In genomic region chr5:66686863-66687262, GRCm38 (mm10) we compare ENCODE assay signal across 18 mouse cellular contexts. TPM values are rescaled to one million over a fixed set of nuclear protein-coding genes. Genes with fewer than 3 reads are reported as not detected.
A peak's percentile ranks its signal among the peaks of the same experiment; 100 is the strongest.
DNase-seq lines count a peak whose midpoint lies in the region; ATAC-seq and TF ChIP-seq lines count a peak whose summit lies in the region.
"Had no signal": no experiment of that assay in that cellular context is flagged by ENCODE, and none has a peak within 500 bp of the region (broad histone marks: within the 10 kb centered on the region; RNA-seq: fewer than 3 reads in every experiment).

No protein-coding gene starts in this region.

- H3K36me3 ChIP-seq in hindbrain, postnatal 0 days (ENCODE audit: insufficient read depth, low read length) = peaks cover 52% of the 10 kb centered on the region; the same call in 1 of the 2 replicates
- peaks cover 85% of the 10 kb centered on the region for H3K36me3 ChIP-seq in hindbrain, embryonic 10.5 days
- no peaks in the 10 kb centered on the region for H3K36me3 ChIP-seq in lung, postnatal 0 days (ENCODE audit: insufficient read depth, low read length)
- H3K36me3 ChIP-seq in stomach, postnatal 0 days (ENCODE audit: control insufficient read depth, insufficient read depth, low read length) = no peaks in the 10 kb centered on the region
- H3K36me3 ChIP-seq: liver, embryonic 13.5 days had no signal

- no peak overlapping the region for H3K9ac ChIP-seq in hindbrain, postnatal 0 days (replicated peaks; ENCODE audit: low read length)
- no peak overlapping the region for H3K9ac ChIP-seq in lung, postnatal 0 days (replicated peaks; ENCODE audit: low read depth)
- no peak overlapping the region for H3K9ac ChIP-seq in stomach, postnatal 0 days (ENCODE audit: low read length)
- H3K9ac ChIP-seq: heart, embryonic 15.5 days; hindbrain, embryonic 13.5 days; liver, embryonic 13.5 days; neural tube, embryonic 12.5 days had no signal

- no peaks in the 10 kb centered on the region for H3K27me3 ChIP-seq in hindbrain, postnatal 0 days (ENCODE audit: insufficient read depth, low read length)
- no peaks in the 10 kb centered on the region for H3K27me3 ChIP-seq in hindbrain, embryonic 10.5 days (ENCODE audit: insufficient read depth, poor library complexity, severe bottlenecking)
- no peaks in the 10 kb centered on the region for H3K27me3 ChIP-seq in lung, postnatal 0 days (replicated peaks; ENCODE audit: insufficient read depth, low read length)
- H3K27me3 ChIP-seq in stomach, postnatal 0 days (ENCODE audit: control insufficient read depth, insufficient read depth, low read length) = no peaks in the 10 kb centered on the region
- H3K27me3 ChIP-seq: heart, embryonic 15.5 days; hindbrain, embryonic 13.5 days; liver, embryonic 13.5 days; neural tube, embryonic 12.5 days had no signal

- no peak for TF ChIP-seq EP300 in lung, postnatal 0 days (IDR thresholded peaks at IDR 0.05)
- TF ChIP-seq EP300 in stomach, postnatal 0 days (optimal IDR thresholded peaks at IDR 0.05) = no peak

- no peak overlapping the region for H3K27ac ChIP-seq in hindbrain, postnatal 0 days
- H3K27ac ChIP-seq in hindbrain, embryonic 10.5 days = no peak overlapping the region
- no peak overlapping the region for H3K27ac ChIP-seq in lung, postnatal 0 days (ENCODE audit: low read length)
- no peak overlapping the region for H3K27ac ChIP-seq in stomach, postnatal 0 days (replicated peaks)
- H3K27ac ChIP-seq: heart, embryonic 15.5 days; hindbrain, embryonic 13.5 days; liver, embryonic 13.5 days; macrophage; neural tube, embryonic 12.5 days had no signal

- 84% methylated on average over 13 of the region's 13 CpGs for WGBS in hindbrain, postnatal 0 days
- WGBS in hindbrain, embryonic 10.5 days = 91% methylated on average over 13 of the region's 13 CpGs
- 84% methylated on average over 13 of the region's 13 CpGs for WGBS in lung, postnatal 0 days
- 83% methylated on average over 13 of the region's 13 CpGs for WGBS in stomach, postnatal 0 days

- H3K4me3 ChIP-seq in hindbrain, postnatal 0 days (ENCODE audit: low read length) = no peak overlapping the region
- no peak overlapping the region for H3K4me3 ChIP-seq in hindbrain, embryonic 10.5 days
- H3K4me3 ChIP-seq in lung, postnatal 0 days (ENCODE audit: low read depth, low read length) = no peak overlapping the region
- H3K4me3 ChIP-seq in stomach, postnatal 0 days (ENCODE audit: low read depth, low read length) = no peak overlapping the region
- H3K4me3 ChIP-seq: heart, embryonic 15.5 days; hindbrain, embryonic 13.5 days; liver, embryonic 13.5 days; neural tube, embryonic 12.5 days had no signal

- TF ChIP-seq CTCF in hindbrain, postnatal 0 days (IDR thresholded peaks at IDR 0.05; ENCODE audit: low read depth) = peak; percentile 38; the same call in 1 of the 2 replicates
- peak; percentile 34 for TF ChIP-seq CTCF in lung, postnatal 0 days (IDR thresholded peaks at IDR 0.05)
- TF ChIP-seq CTCF in stomach, postnatal 0 days (IDR thresholded peaks at IDR 0.05; ENCODE audit: low read depth) = 0 out of 2 replicates have a peak, but pooled peaks have one; percentile 27

- no peak; the same call in 1 of the 2 replicates for ATAC-seq in hindbrain, postnatal 0 days
- no peak for ATAC-seq in lung, postnatal 0 days
- no peak for ATAC-seq in stomach, postnatal 0 days (ENCODE audit: low FRiP score, low TSS enrichment)
- ATAC-seq: midbrain, embryonic 16.5 days had no signal

- no peak for DNase-seq in hindbrain, postnatal 0 days (ENCODE audit: low spot score)
- no peak for DNase-seq in hindbrain, embryonic 10.5 days (ENCODE audit: low spot score)
- DNase-seq in lung, postnatal 0 days (ENCODE audit: low spot score) = no peak
- DNase-seq in lung, postnatal 4 days = no peak
- DNase-seq in stomach, postnatal 0 days (ENCODE audit: low spot score) = no peak
- DNase-seq in urinary bladder, adult 2 months (ENCODE audit: low spot score) = no peak
- no peak for DNase-seq in urinary bladder, postnatal 10 days (ENCODE audit: low spot score)
- DNase-seq: adrenal gland, postnatal 10 days; cerebellum, adult 9-11 months; kidney, adult 2 months; kidney, postnatal 4 days; liver, embryonic 13.5 days; right cerebral cortex, adult 18-20 months had no signal

- no peak overlapping the region for H3K4me2 ChIP-seq in hindbrain, postnatal 0 days (ENCODE audit: low read depth, low read length)
- H3K4me2 ChIP-seq in lung, postnatal 0 days (replicated peaks; ENCODE audit: low read depth, low read length) = no peak overlapping the region
- H3K4me2 ChIP-seq in stomach, postnatal 0 days (replicated peaks; ENCODE audit: low read depth) = no peak overlapping the region
- H3K4me2 ChIP-seq: heart, embryonic 15.5 days; hindbrain, embryonic 13.5 days; liver, embryonic 13.5 days; neural tube, embryonic 12.5 days had no signal

- H3K9me3 ChIP-seq in hindbrain, postnatal 0 days (ENCODE audit: low read length) = no peaks in the 10 kb centered on the region
- H3K9me3 ChIP-seq in hindbrain, embryonic 10.5 days = no peaks in the 10 kb centered on the region
- H3K9me3 ChIP-seq in lung, postnatal 0 days (ENCODE audit: low read length) = no peaks in the 10 kb centered on the region
- no peaks in the 10 kb centered on the region for H3K9me3 ChIP-seq in stomach, postnatal 0 days (ENCODE audit: control insufficient read depth, low read length)
- H3K9me3 ChIP-seq: heart, embryonic 15.5 days; hindbrain, embryonic 13.5 days; liver, embryonic 13.5 days; neural tube, embryonic 12.5 days had no signal

- no peaks in the 10 kb centered on the region for H3K4me1 ChIP-seq in hindbrain, postnatal 0 days (ENCODE audit: insufficient read depth, low read length)
- 0 out of 2 replicates have a peak, but pooled peaks cover 3% of the 10 kb centered on the region for H3K4me1 ChIP-seq in hindbrain, embryonic 10.5 days (replicated peaks)
- no peaks in the 10 kb centered on the region for H3K4me1 ChIP-seq in lung, postnatal 0 days (ENCODE audit: insufficient read depth, low read depth, low read length)
- no peaks in the 10 kb centered on the region for H3K4me1 ChIP-seq in stomach, postnatal 0 days (replicated peaks; ENCODE audit: control insufficient read depth, insufficient read depth)
- H3K4me1 ChIP-seq: liver, embryonic 13.5 days; neural tube, embryonic 12.5 days had no signal

RNA-seq across cellular contexts. Expression of gene Uchl1, which starts 11.0 kb away (rescaled TPM):
- total RNA-seq in hindbrain, postnatal 0 days (2014; rRNA removed) = 1,561 and 1,591 TPM in 2 replicates
- 1,671 and 1,715 TPM in 2 replicates for polyA plus RNA-seq in hindbrain, postnatal 0 days (2015; fragmentation: Nextera tagmentation; extraction: Ambion mirVana)
- 287 and 400 TPM in 2 replicates for polyA plus RNA-seq in hindbrain, embryonic 10.5 days (2016; fragmentation: Nextera tagmentation; extraction: Ambion mirVana)
- 18.3 and 18.8 TPM in 2 replicates for polyA plus RNA-seq in lung, postnatal 0 days (2015; fragmentation: Nextera tagmentation; extraction: Ambion mirVana)
- polyA plus RNA-seq in stomach, postnatal 0 days (2015; fragmentation: Nextera tagmentation; extraction: Ambion mirVana) = 62.5 and 66.0 TPM in 2 replicates
- 466 and 720 TPM in 2 replicates for polyA plus RNA-seq in urinary bladder, adult 2 months (2012; rRNA removed)
- polyA plus RNA-seq: macrophage had no signal

RNA-seq across cellular contexts. Expression of gene Limch1, which starts 58.8 kb away (rescaled TPM):
- total RNA-seq in hindbrain, postnatal 0 days (2014; rRNA removed) = 70.6 and 72.4 TPM in 2 replicates
- 50.4 and 54.3 TPM in 2 replicates for polyA plus RNA-seq in hindbrain, postnatal 0 days (2015; fragmentation: Nextera tagmentation; extraction: Ambion mirVana)
- polyA plus RNA-seq in hindbrain, embryonic 10.5 days (2016; fragmentation: Nextera tagmentation; extraction: Ambion mirVana) = 49.0 and 49.2 TPM in 2 replicates
- polyA plus RNA-seq in lung, postnatal 0 days (2015; fragmentation: Nextera tagmentation; extraction: Ambion mirVana) = 368 and 398 TPM in 2 replicates
- polyA plus RNA-seq in stomach, postnatal 0 days (2015; fragmentation: Nextera tagmentation; extraction: Ambion mirVana) = 6.1 and 6.3 TPM in 2 replicates
- 4.2 and 7.3 TPM in 2 replicates for polyA plus RNA-seq in urinary bladder, adult 2 months (2012; rRNA removed)
- polyA plus RNA-seq: macrophage had no signal
